Mouse (Mus musculus): ENCODE results near the gene Stat1. TPM values are rescaled to one million over a fixed set of nuclear protein-coding genes. Genes with fewer than 3 reads are reported as not detected.

Gene Stat1
- polyA plus RNA-seq (2017; shearing (Covaris generic)) = 1,000 to 10,000 TPM in 1 of 2 experiments, 100 to 1,000 TPM in 1; 971 to 1,303 TPM

DNA sequence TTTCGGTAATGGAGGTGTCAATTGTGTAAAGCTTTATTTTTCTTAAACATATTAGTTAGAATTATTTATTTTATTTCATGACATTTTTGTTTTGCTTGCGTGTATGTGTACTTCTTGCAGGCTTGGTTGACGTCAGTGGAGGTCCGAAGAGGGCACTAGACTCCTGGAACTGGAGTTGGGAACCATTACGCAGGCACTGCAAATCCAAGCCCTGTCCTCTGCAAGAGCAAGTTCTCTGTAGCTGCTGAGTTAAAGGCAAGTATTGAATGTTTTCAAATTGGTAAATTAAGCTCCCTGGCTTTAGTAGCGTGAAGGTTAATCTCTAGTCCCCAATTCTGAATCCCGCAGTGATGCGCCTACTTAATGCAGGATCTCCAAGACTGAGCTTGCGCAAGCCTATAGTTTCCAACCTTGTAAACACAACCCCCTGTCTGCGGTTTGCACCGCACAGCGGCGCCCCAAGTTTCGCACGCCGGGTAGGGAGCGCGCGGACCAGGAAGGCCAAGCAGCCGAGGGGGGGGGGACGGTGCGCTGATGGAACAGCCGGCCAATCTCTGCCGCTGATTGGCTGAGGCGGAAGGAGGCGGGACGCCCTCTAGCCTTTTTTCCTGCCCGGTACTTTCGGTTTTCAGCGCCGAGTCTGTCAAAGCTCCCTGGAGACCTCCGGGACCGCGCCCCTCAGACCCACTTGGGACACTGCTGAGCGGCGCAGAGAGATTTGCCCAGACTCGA is at the start of gene Stat1:
Gene Stat1 (plus strand): TSS at position 581 of the 732 bp plus-strand sequence.
- peak; percentile 84 for ATAC-seq

DNA sequence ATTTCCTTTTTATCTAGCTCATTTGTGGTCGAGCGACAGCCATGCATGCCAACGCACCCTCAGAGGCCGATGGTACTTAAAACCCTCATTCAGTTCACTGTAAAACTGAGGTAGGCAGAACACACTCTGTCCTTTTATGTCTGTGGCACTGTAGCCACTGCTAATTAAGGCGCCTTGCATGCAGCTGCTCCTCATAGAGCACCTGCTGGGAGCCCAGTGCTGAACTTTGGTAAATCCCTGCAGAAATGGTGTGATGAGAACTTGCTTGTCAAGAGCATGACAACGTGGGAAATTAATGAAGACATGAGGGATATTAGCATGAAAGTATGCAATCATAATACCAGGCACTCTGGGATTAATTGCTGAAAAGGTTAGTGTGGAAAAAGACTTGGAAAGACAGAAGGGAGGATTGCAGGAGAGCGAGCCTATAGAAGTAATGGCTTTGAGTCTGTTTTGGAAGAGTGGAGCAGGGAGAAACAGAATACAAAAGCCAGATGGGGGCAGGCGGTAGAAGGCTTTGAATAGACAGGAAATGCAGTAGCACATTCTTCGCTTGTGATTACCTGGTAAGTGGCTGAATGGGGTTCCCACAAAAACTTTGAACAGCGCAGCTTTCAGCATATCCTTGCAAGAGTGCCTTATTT is 39.4 kb upstream of the Stat1 start:
- ATAC-seq = no peak

DNA sequence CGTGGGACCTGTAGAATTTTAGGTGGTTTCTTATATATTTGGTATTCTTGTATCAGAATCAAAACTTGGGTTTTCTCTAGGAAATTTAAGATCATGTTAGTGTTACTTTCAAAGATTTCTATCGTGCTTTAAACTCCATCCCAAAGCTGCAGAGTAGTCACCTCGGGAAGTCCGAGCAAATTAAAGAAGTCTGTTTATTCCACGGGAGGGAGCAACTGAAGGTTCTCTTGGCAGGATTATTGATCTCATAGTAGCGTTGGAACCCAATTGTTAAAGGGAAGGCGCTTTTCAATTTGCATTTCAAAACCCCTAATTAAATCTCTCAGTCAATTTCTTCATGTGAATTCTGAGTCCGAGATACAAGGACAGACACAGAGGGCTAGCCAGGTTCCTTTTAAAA is 38.9 kb upstream of the Stat1 start:
- no peak for ATAC-seq

DNA sequence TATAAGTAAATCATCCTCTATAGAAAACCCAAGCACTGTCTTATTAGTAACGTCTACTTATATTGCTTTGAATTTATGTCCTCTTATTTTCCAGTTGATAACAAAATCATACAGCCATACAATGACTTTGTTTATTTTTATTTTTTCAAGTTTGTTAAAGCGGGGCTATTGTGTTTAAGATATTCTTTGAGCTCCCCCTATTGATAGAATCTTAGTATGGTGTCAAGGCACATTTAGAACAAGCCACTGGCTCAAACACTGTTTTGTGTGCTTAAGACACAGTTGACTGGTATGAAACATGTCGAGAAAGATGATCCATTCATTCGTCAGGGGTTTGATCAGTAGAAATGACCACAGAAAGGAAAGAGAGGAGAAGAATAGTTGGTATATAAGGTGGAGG is 33.0 kb upstream of the Stat1 start:
- peak; percentile 32 for ATAC-seq

DNA sequence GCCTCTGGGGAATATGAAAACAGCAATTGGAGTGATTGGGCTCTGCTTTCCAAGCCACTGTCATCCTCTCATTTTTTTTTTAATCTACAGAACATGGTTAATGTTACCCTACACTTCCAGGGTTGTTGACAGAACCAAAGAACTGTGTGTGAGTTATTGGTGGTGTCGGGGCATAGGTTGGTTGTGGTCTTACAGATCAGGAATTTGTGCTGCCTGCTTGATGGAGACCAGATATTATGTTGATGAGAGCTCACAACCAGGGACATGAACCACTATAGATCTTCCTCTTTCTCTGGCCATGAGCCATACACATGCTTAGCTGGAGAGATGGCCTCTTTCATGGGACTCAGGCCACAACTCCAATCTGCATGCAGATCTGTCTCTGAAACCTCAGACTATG is 32.1 kb upstream of the Stat1 start:
- ATAC-seq = no peak

DNA sequence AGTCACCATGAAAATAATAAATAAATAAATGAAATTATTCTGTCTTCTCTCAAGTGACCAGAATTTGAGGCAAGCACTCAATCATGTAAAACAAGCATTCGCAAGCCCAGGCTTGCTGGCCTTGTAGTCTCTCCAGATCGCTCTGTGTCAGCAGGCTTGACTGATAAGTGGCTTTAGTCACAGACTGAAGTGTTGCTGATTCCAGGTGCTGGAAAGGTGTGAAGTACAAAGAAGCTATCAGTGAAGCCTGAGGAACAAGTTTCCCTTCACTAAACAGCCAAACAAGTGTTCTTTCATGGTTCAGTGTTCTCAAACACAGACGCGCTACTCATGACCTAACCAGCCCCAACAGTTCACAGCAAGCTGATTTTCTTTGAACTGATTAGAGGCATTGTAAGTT is 30.6 kb upstream of the Stat1 start:
- no peak for ATAC-seq

DNA sequence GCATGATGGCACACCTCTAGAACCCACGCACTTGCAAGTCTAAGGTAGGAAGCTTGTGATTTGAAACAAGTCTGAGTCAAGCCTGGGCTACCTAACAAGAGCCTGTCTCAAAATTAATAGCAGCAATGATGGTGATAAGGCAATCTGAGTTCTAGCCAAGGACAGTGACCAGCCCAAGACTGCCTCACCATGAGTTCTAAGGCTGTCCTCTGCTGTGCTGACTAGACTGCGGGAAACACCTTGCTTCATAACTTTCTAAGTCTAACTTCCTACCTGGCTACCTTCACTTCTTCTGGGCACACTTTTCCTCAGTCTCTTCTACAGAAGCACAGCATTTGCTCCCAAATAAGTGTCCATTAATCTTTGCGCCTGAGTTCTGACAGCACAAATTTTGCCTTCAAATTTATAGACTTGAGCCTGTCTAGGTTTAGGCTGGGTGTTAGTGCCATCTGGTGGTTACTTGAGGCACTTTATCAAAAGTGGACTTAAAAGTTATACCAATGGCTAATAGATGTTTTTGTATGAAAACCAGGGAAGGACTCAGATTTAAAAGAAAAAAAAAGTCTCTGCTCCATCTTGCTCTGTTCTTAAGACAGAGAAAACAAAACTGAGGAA is 20.5 kb upstream of the Stat1 start:
- peak; percentile 26 for ATAC-seq

DNA sequence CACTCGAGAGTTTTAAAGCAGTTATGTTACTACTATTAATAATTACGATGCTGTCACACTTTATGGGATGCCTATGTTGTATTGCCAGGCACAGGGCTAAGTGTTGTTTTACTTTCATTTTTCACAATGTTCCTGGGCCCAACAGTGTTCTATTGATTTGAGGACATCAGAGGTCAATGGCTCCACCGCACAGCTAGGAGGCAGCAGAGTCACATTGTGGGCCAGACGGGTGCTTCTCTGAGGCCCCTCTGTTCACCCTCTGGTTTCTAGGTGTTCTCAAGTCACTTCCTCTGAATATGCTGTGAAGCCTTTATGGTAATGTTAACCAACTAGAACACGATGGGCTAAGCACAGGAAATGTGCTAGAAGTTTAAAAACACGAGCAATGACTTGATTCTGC is 18.7 kb upstream of the Stat1 start:
- peak; percentile 98 for ATAC-seq

DNA sequence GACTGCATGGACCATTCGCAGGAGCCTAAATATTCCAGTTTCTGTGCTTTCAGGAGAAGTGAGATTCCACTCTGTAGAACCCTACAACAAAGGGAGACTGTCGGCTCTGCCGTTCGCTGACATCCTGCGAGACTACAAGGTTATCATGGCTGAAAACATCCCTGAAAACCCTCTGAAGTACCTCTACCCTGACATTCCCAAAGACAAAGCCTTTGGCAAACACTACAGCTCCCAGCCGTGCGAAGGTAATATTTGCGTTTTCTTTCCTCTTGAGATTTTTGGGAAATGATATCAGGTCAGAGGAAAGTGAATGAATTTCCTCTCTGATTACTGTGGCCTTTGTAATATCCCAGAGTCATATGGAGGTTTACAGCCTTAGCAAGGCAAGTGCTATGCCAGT is 16.4 kb upstream of the Stat1 start:
- no peak for ATAC-seq

DNA sequence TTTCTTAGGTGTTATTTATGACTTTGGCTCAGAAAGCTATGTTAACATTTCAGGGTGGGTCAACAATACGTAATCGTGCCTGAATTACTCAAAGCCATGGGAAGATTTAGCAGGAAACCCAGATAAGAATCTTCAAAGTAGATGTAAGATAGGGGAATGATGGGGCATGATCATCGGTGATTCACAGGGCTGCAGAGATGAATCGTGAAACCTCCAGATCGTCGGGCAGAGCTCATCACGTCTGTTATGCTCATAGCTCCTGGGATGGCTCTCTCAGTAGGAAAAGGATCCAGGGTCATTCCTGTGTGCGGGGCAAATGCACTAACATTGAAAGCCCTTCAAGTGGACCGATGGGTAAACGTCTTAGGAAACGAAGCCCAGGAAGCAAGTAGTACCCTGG is 12.0 kb upstream of the Stat1 start:
- ATAC-seq = no peak

DNA sequence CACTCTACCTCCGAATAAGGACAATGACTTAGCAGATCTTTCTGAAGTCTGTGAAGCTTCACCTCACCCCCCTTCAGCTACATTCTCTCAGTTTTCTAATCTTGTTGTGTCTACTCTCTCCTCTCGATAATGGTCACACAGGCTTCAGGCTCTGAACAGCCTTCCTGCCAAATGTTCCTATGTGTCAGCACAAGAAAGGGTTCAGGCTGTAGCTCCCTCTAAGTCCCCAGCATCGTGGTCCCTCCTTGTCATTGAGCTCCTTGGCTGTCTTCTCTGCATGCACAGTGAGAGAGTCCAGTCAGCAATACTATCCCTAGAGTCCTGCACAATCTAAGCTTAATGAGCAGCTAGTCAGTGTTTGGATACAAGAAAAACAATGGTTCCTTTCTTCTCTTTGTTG is 8.0 kb upstream of the Stat1 start:
- no peak for ATAC-seq

DNA sequence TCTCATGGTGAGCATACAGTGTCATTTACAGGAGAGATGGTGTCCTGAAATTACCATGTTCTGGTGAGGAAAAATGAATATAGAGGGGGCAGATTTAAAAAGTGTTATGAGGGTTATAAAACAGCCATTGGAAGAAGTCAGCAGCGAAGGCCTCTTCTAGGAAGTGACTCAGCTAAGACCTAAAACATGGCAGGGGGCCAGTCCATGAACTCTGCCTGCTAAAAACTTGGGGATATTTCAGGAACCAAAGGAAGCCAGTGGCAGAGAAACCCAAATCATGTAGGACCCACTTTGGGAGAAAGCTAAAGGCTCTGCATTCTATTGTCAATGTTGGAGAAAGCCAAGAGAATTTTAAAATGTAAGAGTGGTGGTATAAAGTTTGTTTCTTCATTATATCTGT is 6.9 kb upstream of the Stat1 start:
- ATAC-seq = no peak

DNA sequence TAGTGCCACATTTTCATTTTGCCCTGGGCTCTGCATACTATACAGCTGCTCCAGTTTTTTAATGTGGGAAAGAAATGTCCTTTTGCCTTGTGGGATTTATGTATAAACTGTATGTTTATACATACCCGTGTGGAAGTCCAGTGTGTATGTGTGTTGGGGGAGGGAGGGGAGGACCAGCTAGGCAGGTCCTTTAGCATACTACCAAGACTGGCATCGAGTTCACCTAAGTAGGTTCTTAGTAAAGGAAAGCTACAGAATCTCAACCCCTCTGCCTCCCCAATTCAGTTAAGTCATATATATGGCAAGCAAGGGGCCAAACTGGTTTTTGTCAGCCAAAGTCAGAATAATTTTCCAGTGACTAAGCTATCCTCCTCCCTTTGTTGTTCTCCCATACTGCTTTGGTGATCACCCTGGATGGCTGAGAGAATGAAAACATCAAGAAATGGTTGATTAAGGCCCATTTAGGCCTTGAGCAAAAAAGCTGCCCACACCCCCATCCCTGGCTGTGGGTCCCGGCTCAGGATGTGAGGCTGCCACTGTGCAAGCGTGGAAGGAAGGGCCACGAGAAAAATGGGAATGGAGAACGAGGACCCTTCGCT is 6.1 kb upstream of the Stat1 start:
- peak; percentile 6 for ATAC-seq

DNA sequence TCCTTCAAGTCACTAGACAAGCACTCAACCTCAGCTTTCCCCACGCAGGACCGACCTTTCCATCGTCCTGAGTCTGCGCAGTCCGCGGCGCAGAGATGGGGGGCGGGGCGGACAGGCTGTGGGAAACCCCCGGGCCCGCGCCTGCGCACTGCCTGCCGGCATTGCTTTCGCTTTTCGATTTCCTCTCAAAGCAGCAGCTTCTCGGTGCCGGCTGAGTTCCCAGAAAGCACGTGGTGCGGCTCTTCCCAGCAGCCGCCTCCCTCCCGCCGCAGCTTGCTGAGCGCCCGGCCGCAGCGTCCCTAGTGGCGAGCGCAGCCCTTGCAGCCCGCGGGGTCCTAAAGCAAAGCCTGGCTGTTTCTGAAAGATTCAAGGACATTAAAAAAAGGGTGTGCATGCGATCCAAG is 5.6 kb upstream of the Stat1 start:
- peak; percentile 86 for ATAC-seq

DNA sequence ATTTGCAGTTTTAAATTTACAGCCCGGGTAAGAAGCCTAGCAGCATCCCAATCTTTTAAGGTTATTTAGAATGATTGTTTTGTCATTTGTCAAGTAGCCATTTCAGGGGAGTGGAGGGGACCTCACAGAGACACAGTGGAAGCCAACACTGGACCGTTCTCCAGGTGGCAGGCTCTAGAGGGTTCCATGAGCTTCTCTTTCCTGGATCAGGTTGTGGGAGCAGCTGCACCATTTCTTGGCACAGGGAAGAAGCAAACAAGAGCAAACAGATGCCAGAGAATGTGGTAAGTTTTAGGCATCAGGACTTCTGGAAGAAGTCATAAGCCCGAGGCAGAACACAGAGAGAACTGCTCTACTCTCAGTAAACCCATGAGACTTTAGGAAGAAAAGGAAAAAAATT is 2.8 kb upstream of the Stat1 start:
- ATAC-seq = no peak

DNA sequence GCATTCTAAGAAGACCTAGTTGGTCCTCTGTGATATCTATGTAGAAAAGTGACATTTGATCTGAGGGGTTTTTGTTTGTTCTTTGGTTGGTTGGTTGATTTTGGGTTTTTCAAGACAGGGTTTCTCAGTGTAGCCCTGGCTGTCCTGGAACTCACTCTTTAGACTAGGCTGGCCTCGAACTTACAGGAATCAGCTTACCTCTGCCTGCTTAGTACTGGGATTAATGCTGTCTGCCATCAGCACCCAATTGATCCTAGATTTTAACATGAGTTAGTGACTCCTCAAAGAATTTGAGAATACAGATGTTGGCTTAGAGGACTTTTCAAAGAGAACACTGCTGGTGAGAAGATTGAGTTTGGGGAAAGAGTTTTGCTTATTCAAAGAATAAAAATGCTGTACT is 1.5 kb upstream of the Stat1 start:
- no peak for ATAC-seq

DNA sequence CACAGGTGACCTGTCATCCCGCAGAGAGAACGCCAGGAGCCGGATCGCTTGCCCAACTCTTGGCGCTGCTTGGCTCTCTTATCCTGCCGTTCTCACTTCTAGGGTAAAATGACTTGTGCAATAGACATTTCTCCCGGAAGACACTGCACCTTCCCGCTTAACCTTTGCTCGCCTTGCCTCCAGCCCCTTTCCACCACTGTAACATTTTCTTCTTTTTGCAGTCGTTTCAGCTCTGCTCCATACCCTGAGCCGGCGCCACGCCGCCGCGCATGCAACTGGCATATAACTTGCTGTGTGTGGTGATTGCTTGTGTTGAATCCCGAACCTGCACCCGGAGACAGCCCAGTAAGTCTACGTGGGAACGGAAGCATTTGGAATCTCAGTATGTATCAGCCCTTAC is 451 bp downstream of the Stat1 start:
- peak; percentile 10 for ATAC-seq

DNA sequence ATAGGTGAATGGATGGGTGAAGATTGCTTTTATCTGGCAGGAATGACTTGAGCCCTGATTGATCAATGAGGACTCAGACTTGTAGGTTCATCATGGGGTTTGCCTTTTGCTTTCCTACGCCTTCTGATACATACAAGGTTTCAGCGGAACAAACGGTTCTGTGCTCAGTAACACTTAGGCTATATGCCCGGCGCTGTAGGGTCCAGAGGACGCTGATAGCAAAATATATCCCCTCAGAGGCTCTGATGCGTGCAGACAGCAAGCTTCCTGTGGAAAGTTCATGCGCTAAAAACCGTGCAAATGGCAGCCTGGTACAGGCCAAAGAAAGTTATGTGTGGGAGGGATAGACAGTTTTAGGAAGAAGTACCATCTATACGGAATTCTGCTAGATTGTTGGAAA is 951 bp downstream of the Stat1 start:
- ATAC-seq = peak; percentile 10

DNA sequence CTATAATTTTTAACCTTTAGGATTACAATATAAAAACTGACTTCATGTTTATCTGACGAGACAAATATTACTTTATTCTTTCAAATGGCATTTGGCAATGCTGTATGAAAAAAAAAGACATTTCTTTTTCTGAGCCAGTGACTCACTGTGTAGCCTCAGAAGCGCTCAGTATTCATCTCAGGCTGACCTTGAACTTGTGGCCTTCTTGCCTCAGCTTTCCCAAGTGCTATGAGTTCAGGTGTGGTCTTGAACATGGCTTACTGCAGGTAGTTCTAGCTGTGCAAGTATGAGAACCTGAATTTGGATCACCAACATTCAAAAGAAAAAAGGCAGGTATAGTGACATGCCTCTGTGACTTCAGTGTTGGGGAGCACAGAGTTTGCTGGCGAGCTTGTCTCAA is 1.8 kb downstream of the Stat1 start:
- ATAC-seq = no peak

DNA sequence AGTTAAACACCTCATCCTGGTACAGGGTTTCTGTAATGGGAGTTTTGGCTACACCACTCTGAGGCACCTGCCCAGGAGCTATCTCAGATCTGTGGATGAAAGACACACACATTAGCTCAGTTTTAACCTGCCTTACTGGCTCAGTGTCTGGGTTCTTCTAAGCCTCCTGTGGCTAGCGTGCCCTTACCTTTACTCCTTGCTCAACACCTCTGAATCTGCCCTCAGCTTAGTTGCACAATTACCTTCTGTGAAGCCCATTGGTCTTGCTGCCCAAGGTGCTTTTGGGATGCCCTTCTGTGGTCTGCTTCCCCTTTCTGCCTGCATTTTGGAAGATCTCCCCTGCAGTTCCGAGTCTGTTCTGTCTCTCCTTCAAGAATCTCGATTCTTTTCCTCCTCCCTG is 5.6 kb downstream of the Stat1 start:
- no peak for ATAC-seq

DNA sequence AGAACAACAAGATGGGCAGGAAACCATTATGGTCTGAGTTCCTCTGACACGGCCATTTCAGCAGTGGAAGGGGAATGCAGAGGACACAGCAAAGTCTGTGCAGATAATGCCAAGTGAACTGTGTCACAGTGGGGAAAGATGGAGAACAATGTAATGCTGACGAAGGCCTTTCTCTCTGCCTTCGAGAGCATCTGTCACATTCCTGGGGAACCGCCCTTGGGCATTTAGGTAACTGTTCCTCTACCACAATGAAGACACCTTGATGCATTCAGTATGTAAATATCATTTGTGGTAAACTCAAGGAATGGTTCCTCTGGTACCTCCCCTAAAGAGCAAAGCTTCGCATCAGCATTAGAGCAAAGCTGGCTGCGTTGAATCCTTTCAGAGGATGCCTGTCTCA is 8.1 kb downstream of the Stat1 start:
- no peak for ATAC-seq

DNA sequence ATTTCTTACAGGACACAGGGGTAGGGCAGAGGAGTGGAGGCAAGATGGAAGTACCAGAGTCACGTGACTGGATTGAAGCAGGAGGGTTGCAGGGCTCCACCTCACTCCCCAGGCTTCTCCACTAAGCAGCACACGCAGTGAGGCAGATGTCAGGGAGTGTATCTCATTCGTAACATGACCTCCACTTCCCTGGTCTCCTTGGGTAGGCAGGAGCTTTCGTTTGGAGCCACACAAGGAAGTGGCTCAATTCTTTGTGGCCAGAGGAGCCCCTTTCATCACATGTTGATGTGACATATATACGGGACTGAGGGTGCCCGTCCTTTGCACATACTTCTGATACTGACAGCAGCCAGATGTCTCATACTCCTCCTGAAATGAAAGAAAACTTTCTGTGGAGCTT is 10.6 kb downstream of the Stat1 start:
- ATAC-seq = no peak

DNA sequence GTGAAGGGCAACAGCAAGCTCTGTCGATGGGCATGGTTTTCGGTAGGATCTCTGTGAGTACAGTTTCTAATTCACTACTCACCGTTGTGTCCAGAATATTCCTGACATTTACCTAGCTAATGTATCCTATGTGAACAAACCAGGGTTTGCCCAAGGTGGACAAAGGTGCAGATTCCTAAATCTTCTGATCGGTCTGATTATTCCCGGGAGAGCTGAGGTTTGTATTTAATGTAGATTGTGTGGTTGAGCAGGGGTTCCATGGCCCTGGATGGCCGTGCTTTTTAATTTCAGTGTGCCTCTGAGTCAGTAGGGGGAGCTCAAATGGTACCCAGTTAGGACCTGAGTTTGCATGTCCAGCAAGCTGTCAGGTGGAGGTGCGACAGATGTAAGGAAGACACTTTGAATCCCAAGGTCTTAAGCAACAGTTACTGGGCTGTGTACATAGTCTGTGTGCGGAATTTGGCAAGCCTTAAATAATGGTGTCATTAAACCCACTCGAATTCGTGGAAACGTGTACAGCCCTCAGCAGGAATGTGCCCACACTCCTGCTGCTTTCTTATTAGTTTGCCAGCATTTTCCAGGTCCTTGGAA is 12.6 kb downstream of the Stat1 start:
- no peak for ATAC-seq
